8 mouse cellular contexts compared by ENCODE assay signal in genomic region chr11:61043055-61043992, GRCm38 (mm10). TPM values are rescaled to one million over a fixed set of nuclear protein-coding genes. Genes with fewer than 3 reads are reported as not detected.
DNase-seq lines count a peak whose midpoint lies in the region; ATAC-seq and TF ChIP-seq lines count a peak whose summit lies in the region.

No protein-coding gene starts in this region.

- no peak overlapping the region for H3K4me3 ChIP-seq in heart, embryonic 12.5 days
- H3K4me3 ChIP-seq in ES-Bruce4 (ENCODE audit: low read depth, low read length): no peak overlapping the region

- 71% methylated on average over 12 of the region's 12 CpGs for WGBS in heart, embryonic 12.5 days

- H3K27ac ChIP-seq in heart, embryonic 12.5 days (ENCODE audit: poor library complexity, severe bottlenecking): no peak overlapping the region
- H3K27ac ChIP-seq in ES-Bruce4 (ENCODE audit: insufficient read depth, low read length): no peak overlapping the region

- H3K27me3 ChIP-seq in heart, embryonic 12.5 days (replicated peaks): 0 out of 2 replicates have a peak, but pooled peaks cover 8% of the 10 kb centered on the region
- no peaks in the 10 kb centered on the region for H3K27me3 ChIP-seq in ES-Bruce4 (ENCODE audit: control insufficient read depth, insufficient read depth, low read length, poor library complexity, severe bottlenecking)

- peak; percentile 55 for TF ChIP-seq CTCF in ES-Bruce4 (IDR thresholded peaks at IDR 0.05; ENCODE audit: low read depth, low read length)

- no peak for ATAC-seq in heart, embryonic 12.5 days (ENCODE audit: insufficient number of reproducible peaks, low FRiP score)

- H3K4me2 ChIP-seq in heart, embryonic 12.5 days: no peak overlapping the region

- H3K36me3 ChIP-seq in heart, embryonic 12.5 days: no peaks in the 10 kb centered on the region
- H3K36me3 ChIP-seq in ES-Bruce4 (ENCODE audit: control insufficient read depth, insufficient read depth, low read length, poor library complexity, severe bottlenecking): no peaks in the 10 kb centered on the region

- TF ChIP-seq EP300 in ES-Bruce4 (IDR thresholded peaks at IDR 0.05; ENCODE audit: insufficient read depth, low read depth, low read length): no peak

- no peak for DNase-seq in heart, adult 18-20 months
- DNase-seq in embryo, embryonic 10 days (ENCODE audit: low spot score): peak; percentile 61
- DNase-seq in kidney, postnatal 10 days: peak; percentile 39
- DNase-seq in thymus, postnatal 0 days (ENCODE audit: low spot score): peak; percentile 35
- DNase-seq in spleen, adult 12 weeks (ENCODE audit: low spot score): no peak
- DNase-seq in spleen, postnatal 14 days (ENCODE audit: low spot score in 2 of 2): no peak

- H3K9ac ChIP-seq in heart, embryonic 12.5 days: peak overlapping the region; percentile 5; the same call in 1 of the 2 replicates
- H3K9ac ChIP-seq in ES-Bruce4 (ENCODE audit: low read depth, poor library complexity, severe bottlenecking): no peak overlapping the region

- peaks cover 22% of the 10 kb centered on the region for H3K4me1 ChIP-seq in heart, embryonic 12.5 days (replicated peaks)
- H3K4me1 ChIP-seq in ES-Bruce4 (ENCODE audit: control insufficient read depth, insufficient read depth, low read length): no peaks in the 10 kb centered on the region

- no peaks in the 10 kb centered on the region for H3K9me3 ChIP-seq in heart, embryonic 12.5 days (replicated peaks)
- no peaks in the 10 kb centered on the region for H3K9me3 ChIP-seq in ES-Bruce4 (replicated peaks; ENCODE audit: control insufficient read depth, insufficient read depth, low read length, poor library complexity, severe bottlenecking)

- TF ChIP-seq POLR2A in ES-Bruce4 (IDR thresholded peaks at IDR 0.05; ENCODE audit: insufficient read depth, low read length): no peak

RNA-seq across cellular contexts. Expression of gene Kcnj12, which starts 21.0 kb away (rescaled TPM):
- polyA plus RNA-seq in heart, embryonic 12.5 days (2016; fragmentation: Nextera tagmentation; extraction: Ambion mirVana): 3.8 and 4.3 TPM in 2 replicates
- 10 to 100 TPM; 22.1 to 23.4 TPM for total RNA-seq in heart, adult 18-20 months (2021)
- 1.1 and 1.5 TPM in 2 replicates for polyA plus RNA-seq in ES-Bruce4 (2011; ENCODE audit: insufficient read depth, insufficient read length, low read depth, missing spikeins)
- 0.05 and 0.10 TPM in 2 replicates for polyA plus RNA-seq in thymus, postnatal 0 days (2015; fragmentation: Nextera tagmentation; extraction: Ambion mirVana)

Comparison
In these comparisons a context has a peak if more than half of its experiments do, and no peak if none do; other contexts are left out.
1. DNase-seq: peak in embryo, embryonic 10 days (single experiment), kidney, postnatal 10 days (single experiment) and thymus, postnatal 0 days (single experiment); none in heart, adult 18-20 months (0 of 2), spleen, adult 12 weeks (single experiment) and spleen, postnatal 14 days (0 of 2).